Mouse (Mus musculus) hindbrain, embryonic 10.5 days (tissue): ENCODE measurements around the gene Nsdhl. TPM values are rescaled to one million over a fixed set of nuclear protein-coding genes. Genes with fewer than 3 reads are reported as not detected.

Source experiments
- DNase-seq: peaks from one replicate; pipeline ENCODE4 v3.0.0-alpha.2; 2017; ENCODE audit warnings: low spot score
- H3K27ac ChIP-seq: fragments of 300-500 bp; sonication (generic); 2 replicates; pipeline ENCODE4 v1.5.1; 2016; ENCODE audit warnings: mild to moderate bottlenecking, moderate library complexity
- H3K27me3 ChIP-seq: fragments of 300-500 bp; sonication (generic); 2 replicates; pipeline ENCODE4 v1.6.1; 2016; ENCODE audit warnings: mild to moderate bottlenecking; ENCODE audit not compliant: poor library complexity, insufficient read depth, severe bottlenecking
- H3K36me3 ChIP-seq: fragments of 300-500 bp; sonication (generic); 2 replicates; pipeline ENCODE4 v1.6.1; 2016; ENCODE audit warnings: mild to moderate bottlenecking, moderate library complexity
- H3K4me1 ChIP-seq: fragments of 300-500 bp; sonication (generic); replicated peaks from 2 replicates; pipeline ENCODE4 v1.6.1; 2016; ENCODE audit warnings: mild to moderate bottlenecking
- H3K4me3 ChIP-seq: fragments of 300-500 bp; sonication (generic); 2 replicates; pipeline ENCODE4 v1.5.1; 2016; ENCODE audit warnings: mild to moderate bottlenecking, moderate library complexity
- H3K9me3 ChIP-seq: fragments of 300-500 bp; sonication (generic); 2 replicates; pipeline ENCODE4 v1.6.1; 2016; ENCODE audit warnings: mild to moderate bottlenecking, moderate library complexity
- WGBS: fragments of 180-500 bp; shearing (Covaris S2); methylation state at CpG from one replicate; pipeline ENCODE4 v1.1.7; 2016; 5-methylcytosine and 5-hydroxymethylcytosine counted together
- polyA plus RNA-seq: library from polyadenylated mRNA; unstranded; fragments of >200 nt; fragmentation: Nextera tagmentation; extraction: Ambion mirVana; gene quantifications from 2 replicates; pipeline ENCODE4 v1.2.1, GENCODE M21; 2016

Nsdhl gene
- polyA plus RNA-seq, 1 experiment from 2014 or later = 37.4 TPM

DNA sequence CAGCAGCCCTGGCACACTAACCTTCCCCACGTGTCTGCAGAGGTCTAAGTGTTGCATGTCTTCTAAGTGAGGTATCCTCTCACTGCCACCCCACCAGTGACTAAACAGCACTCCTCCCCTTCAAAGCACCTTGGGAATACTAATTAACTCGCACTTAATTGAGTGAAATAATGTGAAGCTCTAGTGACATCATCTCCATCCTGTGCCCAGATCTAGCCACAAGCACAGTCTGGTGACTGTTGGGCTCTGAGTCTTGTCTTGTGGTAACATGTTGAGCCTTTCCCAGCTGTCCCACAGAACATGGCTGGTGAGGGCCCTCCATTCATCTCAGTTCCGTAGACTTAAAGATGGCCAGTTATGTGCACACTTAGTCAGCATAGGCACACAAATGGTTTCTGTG is 44.4 kb downstream of the Nsdhl start:
- DNase-seq = no peak
- Histone ChIP-seq H3K9me3 (no peaks in the 10 kb centered on the region), H3K4me3 (no peak overlapping the region), H3K36me3 (peaks cover 48% of the 10 kb centered on the region), H3K27ac (no peak overlapping the region), H3K27me3 (no peaks in the 10 kb centered on the region), H3K4me1 (no peaks in the 10 kb centered on the region)
- WGBS = 83% methylated on average over 3 of the region's 3 CpGs

DNA sequence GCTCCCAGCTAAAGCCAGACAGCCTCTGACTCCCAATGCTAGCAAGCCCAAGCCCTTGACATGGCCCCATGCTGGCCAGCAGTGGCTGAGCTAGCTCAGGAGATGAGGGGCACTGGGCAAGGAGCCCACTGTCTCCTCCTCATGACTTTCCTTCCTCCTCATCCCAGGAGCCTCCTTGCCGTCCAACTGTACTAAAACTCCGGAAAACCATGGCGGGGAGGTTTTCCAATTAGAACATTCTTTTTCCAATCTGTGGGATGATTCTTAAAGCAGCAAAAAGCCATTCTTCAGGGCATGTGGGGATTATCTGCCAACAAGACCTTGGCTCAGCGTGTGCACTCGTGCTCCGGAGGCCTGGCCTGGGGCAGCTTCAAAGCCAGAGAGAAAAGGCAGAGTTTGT is 64.5 kb downstream of the Nsdhl start:
- H3K27ac ChIP-seq = no peak overlapping the region
- DNase-seq = no peak
- 76% methylated on average over 6 of the region's 6 CpGs for WGBS
- H3K36me3 ChIP-seq = no peaks in the 10 kb centered on the region
- H3K9me3 ChIP-seq = no peaks in the 10 kb centered on the region
- peaks cover 27% of the 10 kb centered on the region for H3K27me3 ChIP-seq
- H3K4me1 ChIP-seq = 0 out of 2 replicates have a peak, but pooled peaks cover 3% of the 10 kb centered on the region
- no peak overlapping the region for H3K4me3 ChIP-seq

DNA sequence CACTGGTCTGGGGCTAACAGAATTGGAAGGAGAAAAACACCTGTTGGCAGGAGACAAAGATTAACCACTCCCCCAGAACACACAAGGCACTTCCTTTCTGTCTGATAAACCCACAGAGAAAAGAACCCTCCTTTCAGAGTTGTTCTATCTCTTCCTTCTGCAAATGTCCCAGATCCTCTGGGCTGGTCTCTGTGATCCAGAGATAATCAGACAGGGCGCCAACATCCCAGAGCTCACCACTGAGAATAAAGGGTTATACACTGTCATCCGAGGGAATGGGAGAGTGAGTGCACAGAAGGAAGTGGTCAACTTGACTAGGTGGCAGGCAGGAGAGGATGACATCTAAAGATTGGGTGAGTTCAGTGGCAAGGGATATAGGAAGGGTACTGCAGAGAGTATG is 67.2 kb downstream of the Nsdhl start:
- Histone ChIP-seq H3K4me3 (no peak overlapping the region), H3K27me3 (peaks cover 32% of the 10 kb centered on the region), H3K36me3 (no peaks in the 10 kb centered on the region), H3K9me3 (no peaks in the 10 kb centered on the region), H3K4me1 (0 out of 2 replicates have a peak, but pooled peaks cover 3% of the 10 kb centered on the region), H3K27ac (no peak overlapping the region)
- DNase-seq = no peak
- 86% methylated on average over 2 of the region's 2 CpGs for WGBS

DNA sequence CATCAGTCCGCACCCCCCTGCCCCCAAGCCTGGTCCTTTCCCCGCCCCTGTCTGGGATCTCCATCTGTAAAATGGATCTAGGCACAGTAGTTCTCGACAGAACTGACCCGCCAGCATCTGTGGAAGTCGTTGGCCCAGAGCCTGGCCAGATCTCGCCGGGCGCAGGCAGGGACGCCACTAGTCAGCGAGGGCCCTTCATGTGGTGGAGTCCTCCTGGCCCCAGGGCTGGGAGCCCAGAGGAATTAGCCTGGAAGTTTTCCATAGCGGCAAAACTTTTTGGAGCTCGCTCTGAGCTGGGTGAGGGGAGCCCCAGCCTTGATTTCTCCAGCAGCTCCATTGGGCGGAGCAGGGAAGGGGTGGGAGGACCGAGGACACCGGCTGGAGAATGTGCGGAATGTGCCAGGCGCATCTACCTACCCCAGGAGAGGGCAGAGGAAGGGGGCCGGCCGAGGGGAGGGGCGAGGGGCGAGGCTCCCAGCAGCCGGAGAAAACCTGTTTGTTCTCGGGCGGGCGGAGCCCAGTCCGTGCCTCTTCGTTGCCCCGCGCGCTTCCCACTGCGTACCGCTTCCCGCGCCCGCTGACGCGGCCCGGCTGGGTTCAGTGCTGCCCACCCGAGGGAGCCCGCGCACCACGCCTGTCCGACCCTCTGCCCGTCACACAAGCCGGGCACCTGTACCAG is 68.6 kb downstream of the Nsdhl start, which contains the start of gene Zfp185:
Gene Zfp185 (plus strand): TSS at position 499 of the 679 bp plus-strand sequence.
- DNase-seq = peak; percentile 62
- 0 out of 2 replicates have a peak, but pooled peaks cover 3% of the 10 kb centered on the region for H3K4me1 ChIP-seq
- no peaks in the 10 kb centered on the region for H3K36me3 ChIP-seq
- peak within 1 kb of the TSS; percentile 56 for H3K4me3 ChIP-seq
- peak within 1 kb of the TSS; percentile 72 for H3K27ac ChIP-seq
- H3K27me3 ChIP-seq = peaks cover 32% of the 10 kb centered on the region
- 20% methylated on average over 45 of the region's 45 CpGs for WGBS
- no peaks in the 10 kb centered on the region for H3K9me3 ChIP-seq

DNA sequence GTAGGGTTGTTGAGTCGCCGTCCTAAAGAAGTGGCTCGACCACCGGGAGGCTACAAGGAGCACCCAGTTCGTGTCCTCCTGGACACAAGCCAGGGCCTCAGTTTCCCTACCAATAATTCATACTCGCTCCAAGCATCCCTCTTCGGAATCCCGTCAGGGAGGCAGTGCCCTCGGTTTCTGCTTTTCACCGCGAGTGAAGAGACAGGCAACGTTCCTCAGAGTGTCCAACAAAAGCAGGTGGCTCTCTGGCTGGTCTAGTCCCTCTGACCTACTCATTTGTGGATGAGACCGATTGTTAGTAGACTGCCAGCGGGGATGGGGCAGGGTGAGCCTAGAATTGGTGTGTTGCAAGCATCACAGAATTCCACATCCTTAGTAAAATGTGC is 69.2 kb downstream of the Nsdhl start:
- 0 out of 2 replicates have a peak, but pooled peaks cover 3% of the 10 kb centered on the region for H3K4me1 ChIP-seq
- peak overlapping the region; percentile 56 for H3K4me3 ChIP-seq
- H3K9me3 ChIP-seq = no peaks in the 10 kb centered on the region
- WGBS = 21% methylated on average over 14 of the region's 14 CpGs
- H3K27ac ChIP-seq = peak overlapping the region; percentile 72
- no peaks in the 10 kb centered on the region for H3K36me3 ChIP-seq
- H3K27me3 ChIP-seq = peaks cover 32% of the 10 kb centered on the region
- no peak for DNase-seq

DNA sequence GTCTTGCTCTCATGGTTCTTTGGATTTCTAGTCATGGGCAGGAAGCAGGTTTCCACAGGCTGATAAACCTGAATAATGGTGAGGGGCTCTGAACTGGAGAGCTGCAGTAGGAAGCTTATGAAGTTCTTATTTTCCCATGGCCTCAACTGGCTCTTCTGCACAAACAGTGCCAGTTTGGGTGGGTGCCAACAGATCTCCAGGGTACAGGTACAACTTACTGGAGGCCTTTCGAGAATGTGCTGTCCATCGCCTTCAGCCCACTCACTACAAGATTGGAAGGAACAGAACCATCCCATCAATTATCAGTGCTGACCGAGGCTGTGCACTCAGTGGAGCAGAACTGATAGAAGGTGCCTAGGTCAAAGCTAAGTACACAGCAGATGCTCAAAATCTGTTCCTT is 70.1 kb downstream of the Nsdhl start:
- Histone ChIP-seq H3K9me3 (no peaks in the 10 kb centered on the region), H3K4me1 (0 out of 2 replicates have a peak, but pooled peaks cover 3% of the 10 kb centered on the region), H3K27ac (no peak overlapping the region), H3K27me3 (peaks cover 32% of the 10 kb centered on the region), H3K4me3 (no peak overlapping the region), H3K36me3 (no peaks in the 10 kb centered on the region)
- WGBS = 84% methylated on average over 3 of the region's 3 CpGs
- no peak for DNase-seq

DNA sequence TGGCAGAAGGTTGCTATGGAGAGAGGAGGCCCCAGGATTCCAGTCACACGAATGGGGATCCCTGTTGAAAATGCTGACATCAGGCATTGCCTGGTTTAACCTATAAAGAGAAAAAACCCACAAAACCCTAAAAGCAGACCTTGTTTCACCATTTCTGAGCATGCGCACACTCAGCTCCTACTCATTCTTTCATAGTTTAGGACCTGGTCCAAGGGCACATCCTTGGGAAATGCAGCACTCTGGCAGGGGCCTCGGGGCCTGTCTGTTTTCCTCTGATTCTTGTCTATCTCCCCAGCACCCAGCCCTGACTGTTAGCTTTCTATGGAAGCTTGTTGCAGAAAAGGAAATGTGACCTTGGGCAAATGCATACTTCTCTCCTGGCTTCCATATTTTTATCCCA is 72.2 kb downstream of the Nsdhl start:
- H3K36me3 ChIP-seq = no peaks in the 10 kb centered on the region
- WGBS = 83% methylated on average over 3 of the region's 3 CpGs
- no peaks in the 10 kb centered on the region for H3K9me3 ChIP-seq
- no peak for DNase-seq
- no peak overlapping the region for H3K27ac ChIP-seq
- H3K4me1 ChIP-seq = 0 out of 2 replicates have a peak, but pooled peaks cover 3% of the 10 kb centered on the region
- H3K4me3 ChIP-seq = no peak overlapping the region
- peaks cover 25% of the 10 kb centered on the region for H3K27me3 ChIP-seq

DNA sequence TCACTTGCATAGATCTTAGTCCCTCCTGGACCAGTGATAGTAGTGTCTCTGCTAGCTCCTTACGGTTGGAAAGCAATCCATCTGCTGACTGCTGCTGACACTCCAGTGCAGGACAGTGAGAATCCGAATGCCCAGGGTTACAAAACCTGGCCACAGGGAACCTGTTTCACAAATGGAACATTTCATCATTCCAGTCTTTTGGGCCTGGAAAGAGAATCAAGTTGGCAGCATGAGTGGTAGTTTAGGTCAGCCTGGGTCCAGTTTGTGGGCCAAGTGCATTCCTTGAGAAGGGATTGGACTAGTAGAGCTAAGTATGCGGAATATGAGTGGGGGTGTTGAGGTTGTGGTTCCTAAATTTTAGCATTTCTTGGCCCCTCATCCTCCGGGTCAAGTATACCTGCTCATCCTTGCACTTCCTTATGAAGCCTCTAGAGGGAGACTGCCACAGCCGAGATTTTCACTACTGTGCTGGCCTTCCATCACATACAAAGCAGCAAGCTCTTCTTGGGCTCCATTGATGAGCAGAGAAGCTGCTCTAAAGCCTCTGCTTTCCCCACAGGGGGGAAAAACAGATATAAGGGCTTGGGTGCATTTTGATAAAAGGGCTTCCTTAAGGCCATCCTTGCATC is 74.0 kb downstream of the Nsdhl start:
- Histone ChIP-seq H3K4me3 (no peak overlapping the region), H3K27ac (no peak overlapping the region), H3K4me1 (0 out of 2 replicates have a peak, but pooled peaks cover 1% of the 10 kb centered on the region), H3K27me3 (peaks cover 9% of the 10 kb centered on the region), H3K36me3 (no peaks in the 10 kb centered on the region), H3K9me3 (no peaks in the 10 kb centered on the region)
- DNase-seq = no peak
- WGBS = 54% methylated on average over 5 of the region's 5 CpGs

DNA sequence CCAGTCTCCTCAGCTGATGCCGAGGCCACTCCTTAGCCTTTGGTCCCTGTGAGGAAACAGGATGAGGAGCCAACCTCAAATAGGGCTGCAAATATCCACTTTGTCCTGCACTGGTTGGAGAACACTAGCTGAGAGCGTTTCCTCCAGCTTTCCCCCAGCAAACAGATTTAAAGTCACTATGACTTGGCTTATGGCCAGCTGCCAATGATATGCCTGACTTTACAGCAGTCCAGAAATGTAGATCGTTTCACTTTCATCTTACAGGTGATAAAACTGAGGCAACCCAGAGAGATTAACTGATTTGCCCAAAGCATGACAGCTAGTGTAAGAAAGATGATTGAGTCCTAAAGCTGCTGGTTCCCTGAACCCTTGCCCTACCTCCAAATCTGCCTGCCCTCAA is 77.2 kb downstream of the Nsdhl start:
- 82% methylated on average over 3 of the region's 3 CpGs for WGBS
- no peaks in the 10 kb centered on the region for H3K9me3 ChIP-seq
- H3K36me3 ChIP-seq = no peaks in the 10 kb centered on the region
- no peaks in the 10 kb centered on the region for H3K4me1 ChIP-seq
- H3K27me3 ChIP-seq = no peaks in the 10 kb centered on the region; the same call in 1 of the 2 replicates
- no peak for DNase-seq
- no peak overlapping the region for H3K4me3 ChIP-seq
- H3K27ac ChIP-seq = no peak overlapping the region

DNA sequence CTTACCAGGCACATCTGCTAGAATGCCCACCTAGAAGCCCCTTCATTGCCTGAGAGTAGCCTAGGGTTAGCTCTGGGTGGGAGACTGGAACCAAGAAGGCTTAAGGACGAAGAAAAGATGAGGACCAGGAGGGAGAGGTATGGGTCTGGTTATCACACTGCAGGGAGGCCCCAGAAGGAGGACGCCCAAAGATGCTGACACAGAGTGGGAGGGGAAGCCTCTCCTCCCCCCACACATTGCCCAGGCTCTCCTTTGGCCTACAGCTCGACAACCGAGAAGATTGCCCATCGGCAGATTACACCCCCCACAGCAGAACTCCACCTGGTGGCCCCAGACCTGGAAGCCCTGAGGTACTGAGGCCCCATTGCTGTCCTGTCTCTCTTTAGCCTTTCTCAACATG is 84.8 kb downstream of the Nsdhl start:
- no peaks in the 10 kb centered on the region; the same call in 1 of the 2 replicates for H3K27me3 ChIP-seq
- no peaks in the 10 kb centered on the region for H3K9me3 ChIP-seq
- no peaks in the 10 kb centered on the region for H3K4me1 ChIP-seq
- DNase-seq = no peak
- no peaks in the 10 kb centered on the region for H3K36me3 ChIP-seq
- no peak overlapping the region for H3K4me3 ChIP-seq
- WGBS = 84% methylated on average over 5 of the region's 5 CpGs
- no peak overlapping the region for H3K27ac ChIP-seq

DNA sequence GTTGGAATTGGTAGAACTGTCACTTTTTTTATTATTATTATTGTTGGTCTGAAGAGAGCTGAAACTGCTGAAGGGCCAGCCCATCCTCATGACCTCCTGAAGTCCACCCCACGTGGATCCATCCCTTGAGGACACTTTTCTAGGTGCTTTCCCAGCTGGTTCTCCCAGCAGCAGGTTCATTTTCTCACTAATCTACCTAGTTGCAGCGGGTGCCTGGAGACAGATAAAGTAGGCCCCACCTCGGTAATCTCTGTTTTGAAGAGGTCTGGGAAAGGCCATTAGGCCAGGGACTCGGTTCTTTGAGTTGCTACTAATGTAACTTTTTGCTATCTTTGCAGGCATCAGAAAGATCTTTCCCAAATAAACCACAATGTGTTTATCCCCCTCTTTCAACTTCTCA is 87.3 kb downstream of the Nsdhl start:
- H3K36me3 ChIP-seq = no peaks in the 10 kb centered on the region
- H3K9me3 ChIP-seq = no peaks in the 10 kb centered on the region
- no peak overlapping the region for H3K27ac ChIP-seq
- 80% methylated on average over 4 of the region's 4 CpGs for WGBS
- no peaks in the 10 kb centered on the region for H3K27me3 ChIP-seq
- H3K4me3 ChIP-seq = no peak overlapping the region
- H3K4me1 ChIP-seq = no peaks in the 10 kb centered on the region
- DNase-seq = no peak

DNA sequence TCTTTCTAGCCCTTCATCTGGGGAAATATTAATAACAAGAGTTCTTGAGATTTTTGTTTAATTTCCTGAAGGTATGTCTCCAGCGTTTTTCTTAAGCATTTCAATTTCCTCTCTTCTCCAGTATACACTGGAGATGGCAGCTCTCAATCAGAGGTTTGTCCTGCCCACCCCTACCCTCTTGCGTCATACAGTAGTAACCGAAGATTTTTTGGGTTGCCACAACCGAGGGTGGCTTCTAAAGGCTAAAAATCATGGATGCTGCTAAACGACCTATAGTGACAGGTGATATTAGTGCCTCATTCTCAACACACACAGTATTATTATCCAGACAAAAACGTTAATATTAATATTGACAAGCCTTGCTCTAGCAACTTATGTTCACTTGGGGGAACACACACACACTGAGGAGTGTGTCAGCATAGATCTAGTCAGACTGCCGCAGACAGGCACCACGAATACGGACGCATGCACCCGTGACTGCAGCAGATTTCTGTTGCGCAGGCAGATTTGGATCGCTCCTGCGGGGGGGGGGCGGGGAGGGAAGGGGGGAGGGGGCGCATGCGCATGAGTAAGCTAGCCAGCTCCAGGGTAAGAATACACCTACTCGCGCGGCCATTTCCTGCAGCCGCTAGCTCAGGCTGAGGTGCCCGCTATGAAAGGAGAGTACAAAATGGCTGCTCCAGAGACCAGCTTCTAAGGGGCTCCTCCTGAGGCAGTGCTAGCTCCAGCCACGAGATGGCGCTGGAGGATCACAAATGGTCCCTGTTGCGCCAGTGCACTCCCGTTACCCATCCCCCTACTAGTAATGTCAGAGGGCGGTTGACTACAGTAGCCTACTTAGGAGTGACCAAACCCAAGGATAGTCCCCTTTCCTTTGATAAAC is 89.5 kb downstream of the Nsdhl start:
- Histone ChIP-seq H3K27ac (peak overlapping the region; percentile 80), H3K27me3 (no peaks in the 10 kb centered on the region), H3K36me3 (no peaks in the 10 kb centered on the region), H3K9me3 (no peaks in the 10 kb centered on the region), H3K4me3 (peak overlapping the region; percentile 47), H3K4me1 (no peaks in the 10 kb centered on the region)
- DNase-seq = peak; percentile 92
- 14% methylated on average over 25 of the region's 27 CpGs for WGBS
